Mouse (Mus musculus) CH12.LX (cell line): ENCODE measurements around the gene Trpm5. TPM values are rescaled to one million over a fixed set of nuclear protein-coding genes. Genes with fewer than 3 reads are reported as not detected.

Experiments
- DNase-seq: peaks from one replicate; pipeline ENCODE4 v3.0.0-alpha.2; 2013; ENCODE audit errors: extremely low read depth
- H3K27ac ChIP-seq: 2 replicates; pipeline ENCODE4 v1.5.1; 2012; ENCODE audit warnings: low read depth, mild to moderate bottlenecking, control low read depth, moderate library complexity; ENCODE audit not compliant: insufficient read depth
- H3K27me3 ChIP-seq: replicated peaks from 2 replicates; pipeline ENCODE3; 2012; ENCODE audit warnings: inconsistent platforms
- H3K36me3 ChIP-seq, 2 experiments: replicated peaks in 1 of 2; 2 replicates each; pipeline versions ENCODE3 to v1.6.1; 2012; ENCODE audit warnings: inconsistent platforms in 1 of 2, low read length in 1 of 2, mild to moderate bottlenecking in 1 of 2, mixed read lengths in 1 of 2, moderate library complexity in 1 of 2; ENCODE audit not compliant: control insufficient read depth in 1 of 2, insufficient read depth in 1 of 2
- H3K4me1 ChIP-seq, 2 experiments: 2 replicates each; pipeline ENCODE4 v1.6.1; 2012; ENCODE audit warnings: inconsistent platforms in 1 of 2, moderate library complexity in 1 of 2; ENCODE audit not compliant: insufficient read depth in 2 of 2, control insufficient read depth in 1 of 2
- H3K4me2 ChIP-seq: 2 replicates; pipeline ENCODE4 v1.6.1; 2012; ENCODE audit warnings: low read depth, mild to moderate bottlenecking, control low read depth; ENCODE audit not compliant: poor library complexity, insufficient read depth, severe bottlenecking
- H3K4me3 ChIP-seq, 3 experiments: fragments of 150-350 bp in 1 of 3; sonication (generic) in 1 of 3; replicated peaks in 1 of 3; 2 replicates each; pipeline versions ENCODE3 to v1.5.1; 2011 to 2012; ENCODE audit warnings: low read depth in 2 of 3, low read length in 2 of 3, mild to moderate bottlenecking in 2 of 3, moderate library complexity in 2 of 3, control low read depth in 1 of 3, improper control_type of control experiment in 1 of 3, inconsistent platforms in 1 of 3, mixed read lengths in 1 of 3; ENCODE audit not compliant: poor library complexity in 1 of 3
- H3K79me2 ChIP-seq: replicated peaks from 2 replicates; pipeline ENCODE4 v1.6.1; 2012; ENCODE audit warnings: mild to moderate bottlenecking, moderate library complexity; ENCODE audit not compliant: control insufficient read depth, poor library complexity, insufficient read depth, severe bottlenecking; ENCODE audit errors: extremely low read depth
- H3K9ac ChIP-seq: 2 replicates; pipeline ENCODE4 v1.6.1; 2012; ENCODE audit warnings: low read depth, mild to moderate bottlenecking, control low read depth, moderate library complexity; ENCODE audit not compliant: insufficient read depth
- H3K9me3 ChIP-seq: replicated peaks from 2 replicates; pipeline ENCODE3; 2012; ENCODE audit warnings: low read length, inconsistent platforms, mixed read lengths
- BHLHE40 ChIP-seq: IDR thresholded peaks from 2 replicates; pipeline ENCODE4 v1.6.1; 2011; ENCODE audit warnings: mild to moderate bottlenecking, low read depth, low read length, improper control_type of control experiment
- CHD1 ChIP-seq: IDR thresholded peaks from 2 replicates; pipeline ENCODE4 v1.6.1; 2012; ENCODE audit warnings: low read depth, low read length, improper control_type of control experiment, inconsistent platforms
- CHD2 ChIP-seq: IDR thresholded peaks from 2 replicates; pipeline ENCODE4 v1.6.1; 2011; ENCODE audit warnings: low read length, improper control_type of control experiment
- CTCF ChIP-seq, 2 experiments: IDR thresholded peaks in 1 of 2; conservative IDR thresholded peaks in 1 of 2; 2 replicates each; pipeline ENCODE4 v1.5.1; 2011 to 2012; ENCODE audit warnings: low read depth in 2 of 2, low read length in 2 of 2, improper control_type of control experiment in 1 of 2, inconsistent platforms in 1 of 2, mild to moderate bottlenecking in 1 of 2, moderate library complexity in 1 of 2
- E2F4 ChIP-seq: IDR thresholded peaks from 2 replicates; pipeline ENCODE4 v1.6.1; 2011; ENCODE audit warnings: low read depth, low read length, improper control_type of control experiment; ENCODE audit not compliant: insufficient replicate concordance
- ELF1 ChIP-seq: IDR thresholded peaks from 2 replicates; pipeline ENCODE4 v1.6.1; 2014; ENCODE audit warnings: low read depth, mild to moderate bottlenecking, inconsistent platforms, low read length, improper control_type of control experiment
- EP300 ChIP-seq: IDR thresholded peaks from 2 replicates; pipeline ENCODE4 v1.6.1; 2011; ENCODE audit warnings: low read length, improper control_type of control experiment
- ETS1 ChIP-seq: conservative IDR thresholded peaks from 2 replicates; pipeline ENCODE4 v1.6.1; 2012; ENCODE audit warnings: low read depth, mild to moderate bottlenecking, inconsistent platforms, low read length, improper control_type of control experiment, moderate library complexity
- GABPA ChIP-seq: IDR thresholded peaks from 2 replicates; pipeline ENCODE4 v1.6.1; 2012; ENCODE audit warnings: low read depth, low read length, improper control_type of control experiment, inconsistent platforms; ENCODE audit not compliant: insufficient replicate concordance
- IRF4 ChIP-seq: IDR thresholded peaks from 2 replicates; pipeline ENCODE4 v1.6.1; 2014; ENCODE audit warnings: low read depth, mild to moderate bottlenecking, inconsistent platforms, low read length, improper control_type of control experiment
- JUN ChIP-seq: IDR thresholded peaks from 2 replicates; pipeline ENCODE4 v1.6.1; 2011; ENCODE audit warnings: low read depth, mild to moderate bottlenecking, low read length, improper control_type of control experiment, moderate library complexity; ENCODE audit not compliant: insufficient read depth
- JUND ChIP-seq: conservative IDR thresholded peaks from 2 replicates; pipeline ENCODE4 v1.6.1; 2011; ENCODE audit warnings: low read depth, low read length, improper control_type of control experiment
- KAT2A ChIP-seq: IDR thresholded peaks from 2 replicates; pipeline ENCODE4 v1.6.1; 2012; ENCODE audit warnings: low read length, improper control_type of control experiment, inconsistent platforms; ENCODE audit not compliant: insufficient replicate concordance
- MAFK ChIP-seq: IDR thresholded peaks from 2 replicates; pipeline ENCODE4 v1.6.1; 2011; ENCODE audit warnings: low read length, improper control_type of control experiment; ENCODE audit not compliant: insufficient replicate concordance
- MAZ ChIP-seq: IDR thresholded peaks from 2 replicates; pipeline ENCODE4 v1.6.1; 2012; ENCODE audit warnings: low read depth, mild to moderate bottlenecking, inconsistent platforms, low read length, improper control_type of control experiment, moderate library complexity
- MEF2A ChIP-seq: IDR thresholded peaks from 2 replicates; pipeline ENCODE4 v1.6.1; 2014; ENCODE audit warnings: low read depth, mild to moderate bottlenecking, inconsistent platforms, low read length, improper control_type of control experiment, borderline replicate concordance
- MXI1 ChIP-seq: IDR thresholded peaks from 2 replicates; pipeline ENCODE4 v1.6.1; 2011; ENCODE audit warnings: mild to moderate bottlenecking, low read depth, low read length, improper control_type of control experiment
- MYC ChIP-seq: IDR thresholded peaks from 2 replicates; pipeline ENCODE4 v1.6.1; 2011; ENCODE audit warnings: low read depth, mild to moderate bottlenecking, improper control_type of control experiment, low read length
- NELFE ChIP-seq: IDR thresholded peaks from 2 replicates; pipeline ENCODE4 v1.6.1; 2011; ENCODE audit warnings: low read depth, low read length, improper control_type of control experiment
- NRF1 ChIP-seq: IDR thresholded peaks from 2 replicates; pipeline ENCODE4 v1.6.1; 2014; ENCODE audit warnings: low read depth, mild to moderate bottlenecking, inconsistent platforms, low read length, improper control_type of control experiment, moderate library complexity
- PAX5 ChIP-seq: IDR thresholded peaks from 2 replicates; pipeline ENCODE4 v1.6.1; 2012; ENCODE audit warnings: low read length, inconsistent platforms, mixed read lengths
- RCOR1 ChIP-seq: conservative IDR thresholded peaks from 2 replicates; pipeline ENCODE4 v1.6.1; 2012; ENCODE audit warnings: low read depth, mild to moderate bottlenecking, inconsistent platforms, low read length, improper control_type of control experiment
- SIN3A ChIP-seq: IDR thresholded peaks from 2 replicates; pipeline ENCODE4 v1.6.1; 2012; ENCODE audit warnings: low read length, improper control_type of control experiment, inconsistent platforms
- TBP ChIP-seq: conservative IDR thresholded peaks from 2 replicates; pipeline ENCODE4 v1.6.1; 2011; ENCODE audit warnings: low read depth, low read length, improper control_type of control experiment
- TCF12 ChIP-seq: IDR thresholded peaks from 2 replicates; pipeline ENCODE4 v1.6.1; 2014; ENCODE audit warnings: low read depth, mild to moderate bottlenecking, inconsistent platforms, low read length, improper control_type of control experiment
- USF1 ChIP-seq: IDR thresholded peaks from 2 replicates; pipeline ENCODE4 v1.6.1; 2014; ENCODE audit warnings: low read depth, mild to moderate bottlenecking, inconsistent platforms, low read length, improper control_type of control experiment
- ZMIZ1 ChIP-seq: IDR thresholded peaks from 2 replicates; pipeline ENCODE4 v1.6.1; 2012; ENCODE audit warnings: low read depth, mild to moderate bottlenecking, inconsistent platforms, low read length, improper control_type of control experiment
- ZNF384 ChIP-seq: IDR thresholded peaks from 2 replicates; pipeline ENCODE4 v1.6.1; 2012; ENCODE audit warnings: low read depth, low read length, improper control_type of control experiment, inconsistent platforms
- dilution Hi-C: fragments of 300-500 bp; cut with MboI; formaldehyde crosslinking; loops from 2 replicates; pipeline ENCODE4 v1.14.3; 2020; ENCODE audit warnings: low sequenced_read_pairs; ENCODE audit not compliant: extremely low pct_unique_long_range_greater_than_20kb, extremely low pct_ligation_motif_present
- in situ Hi-C: fragments of 300-500 bp; cut with MboI; formaldehyde crosslinking; loops from 3 replicates; pipeline ENCODE4 v1.14.3; 2019; ENCODE audit warnings: low sequenced_read_pairs, low pct_ligation_motif_present, low pct_unique_long_range_greater_than_20kb, mixed read lengths
- polyA plus RNA-seq: library from polyadenylated mRNA; unstranded; fragments of >175 nt; gene quantifications from 2 replicates; pipeline ENCODE4 v1.2.1, GENCODE M21; 2012; ENCODE audit warnings: low read depth; ENCODE audit not compliant: insufficient read length
- total RNA-seq, 2 experiments: library from RNA; depleted of rRNA; stranded (reverse); fragments of 300-350 nt in 1 of 2; fragments of >200 nt in 1 of 2; gene quantifications; 2 replicates each; pipeline ENCODE4 v1.2.3; 2012 to 2014

The Trpm5 gene
- total and polyA plus RNA-seq, 3 experiments = 1.1 to 3.0 (median 1.5) TPM

DNA sequence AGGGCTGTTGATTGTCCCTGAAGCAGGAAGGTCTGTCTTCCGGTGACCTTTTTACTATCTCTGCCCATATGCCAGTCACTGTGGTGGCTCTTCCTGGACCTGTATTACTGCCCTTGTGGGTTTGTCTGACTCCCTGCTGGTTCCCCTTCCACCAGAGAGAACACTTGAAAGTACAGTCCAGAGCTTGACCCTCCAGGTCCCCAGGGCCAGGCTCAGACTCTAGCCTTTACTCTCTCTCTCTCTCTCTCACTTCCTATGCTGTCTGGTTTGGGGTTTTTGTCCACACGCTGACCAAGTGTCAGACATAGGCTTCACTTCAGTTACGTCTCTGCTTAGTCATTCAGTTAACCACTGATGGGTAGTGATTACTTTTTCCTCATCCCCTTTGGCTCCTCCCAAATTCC is 51.5 kb downstream of the Trpm5 start:
- Histone ChIP-seq H3K4me1 (peaks cover 30 to 71% of the 10 kb centered on the region in 2 experiments), H3K9me3 (peaks cover 5% of the 10 kb centered on the region), H3K4me3 (no peak overlapping the region), H3K27me3 (no peaks in the 10 kb centered on the region), H3K9ac (no peak overlapping the region), H3K79me2 (no peaks in the 10 kb centered on the region), H3K4me2 (no peak overlapping the region), H3K36me3 (no peaks in the 10 kb centered on the region), H3K27ac (peak overlapping the region; percentile 43; the same call in 1 of the 2 replicates)
- dilution Hi-C loops = no loop called here
- TF ChIP-seq ELF1 (peak; percentile 59), CHD1 (no peak), TBP (no peak), JUN (peak; percentile 33; the same call in 1 of the 2 replicates), ETS1 (peak; percentile 75), IRF4 (peak; percentile 92), MXI1 (peak; percentile 51; the same call in 1 of the 2 replicates), ZNF384 (no peak), MAFK (peak; percentile 68; the same call in 1 of the 2 replicates), SIN3A (0 out of 2 replicates have a peak, but pooled peaks have one; percentile 26), RCOR1 (peak; percentile 71; the same call in 1 of the 2 replicates), BHLHE40 (peak; percentile 51; the same call in 1 of the 2 replicates), JUND (0 out of 2 replicates have a peak, but pooled peaks have one; percentile 29), MYC (no peak; the same call in 1 of the 2 replicates), CTCF (conservative IDR thresholded peaks at IDR 0.05 in 1 of 2, IDR thresholded peaks at IDR 0.05 in 1 of 2; ENCODE audit: low read depth in 2 of 2, low read length in 2 of 2) (no peak), EP300 (peak; percentile 73), TCF12 (peak; percentile 44; the same call in 1 of the 2 replicates)
- in situ Hi-C loops = no loop called here
- peak; percentile 52 for DNase-seq

DNA sequence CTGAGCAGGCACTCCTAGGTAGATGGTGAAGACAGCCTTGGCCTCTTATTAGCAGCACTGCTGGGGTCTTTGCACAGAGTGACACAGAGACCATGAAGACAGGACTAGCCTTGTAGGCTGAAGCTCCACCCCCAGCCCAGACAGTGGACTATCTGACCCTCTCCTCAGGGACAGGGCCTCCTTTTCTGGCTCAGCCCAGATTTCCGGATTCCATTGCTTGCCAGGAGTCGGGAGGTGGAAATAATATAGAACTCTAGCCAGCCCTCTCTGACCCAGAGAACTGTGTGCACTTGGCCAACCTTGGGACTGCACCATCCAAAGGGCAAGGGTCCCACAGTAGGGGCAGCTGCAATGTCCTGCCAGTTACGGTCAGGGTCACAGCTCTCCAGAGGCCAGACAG is 52.4 kb downstream of the Trpm5 start:
- no peak overlapping the region for H3K9ac ChIP-seq
- H3K27ac ChIP-seq = no peak overlapping the region
- H3K36me3 ChIP-seq = no peaks in the 10 kb centered on the region
- TF ChIP-seq CHD2 (no peak), MEF2A (no peak), CHD1 (no peak), PAX5 (no peak), ETS1 (no peak), NRF1 (no peak), SIN3A (no peak), MYC (no peak), KAT2A (no peak), NELFE (no peak), E2F4 (no peak), JUND (no peak), CTCF (conservative IDR thresholded peaks at IDR 0.05 in 1 of 2, IDR thresholded peaks at IDR 0.05 in 1 of 2; ENCODE audit: low read depth in 2 of 2, low read length in 2 of 2) (no peak), MXI1 (no peak), USF1 (no peak), MAZ (no peak), GABPA (no peak), TBP (no peak), ZMIZ1 (no peak)
- no peak overlapping the region for H3K4me2 ChIP-seq
- no peaks in the 10 kb centered on the region for H3K27me3 ChIP-seq
- dilution Hi-C loops = no loop called here
- in situ Hi-C loops = no loop called here
- no peak for DNase-seq
- H3K4me1 ChIP-seq = peaks cover 36 to 79% of the 10 kb centered on the region in 2 experiments
- H3K9me3 ChIP-seq = peaks cover 5% of the 10 kb centered on the region
- H3K4me3 ChIP-seq = no peak overlapping the region
- no peaks in the 10 kb centered on the region for H3K79me2 ChIP-seq
